Mouse (Mus musculus) adipocyte (in vitro differentiated cells): ENCODE measurements at regions not wholly inside any gene's neighbourhood (a gene's known extent, or its start where the extent isn't known, plus 50 kb on each side); places are given as distances from the start of the nearest gene placed in this dataset.

Experiments used
- DNase-seq: peaks from one replicate; pipeline ENCODE4 v3.0.0-alpha.2; 2016; ENCODE audit warnings: low spot score

- DNase-seq = no peak
Observed at GRCm38 (mm10) chr3:148158533-148158932, 831.8 kb downstream of the Adgrl2 start.

- no peak for DNase-seq
Observed at GRCm38 (mm10) chr3:148143776-148144175, 846.6 kb downstream of the Adgrl2 start.

- no peak for DNase-seq
Observed at GRCm38 (mm10) chr3:148136791-148137251, 853.5 kb downstream of the Adgrl2 start.

- no peak for DNase-seq
Observed at GRCm38 (mm10) chr3:148134646-148135045, 855.7 kb downstream of the Adgrl2 start.

DNA sequence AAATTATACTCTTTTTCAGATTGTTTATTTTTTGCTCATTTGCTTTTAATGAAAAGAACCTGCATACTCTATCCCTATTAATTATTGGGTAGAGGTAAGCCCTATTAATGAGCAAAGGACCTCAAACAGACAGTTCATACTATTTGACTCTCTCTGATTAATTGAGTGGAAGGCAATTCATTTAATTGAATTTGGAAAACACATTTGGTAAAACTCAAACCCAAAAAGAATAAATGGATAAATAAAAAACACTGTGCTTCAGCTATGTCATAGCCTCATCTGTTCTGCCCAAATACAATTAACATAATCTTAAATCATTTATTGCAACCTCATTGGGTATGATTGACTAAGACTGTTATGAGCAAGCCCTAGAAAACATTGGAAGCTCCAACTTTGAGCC is 874.8 kb downstream of the Adgrl2 start:
- no peak for DNase-seq

DNA sequence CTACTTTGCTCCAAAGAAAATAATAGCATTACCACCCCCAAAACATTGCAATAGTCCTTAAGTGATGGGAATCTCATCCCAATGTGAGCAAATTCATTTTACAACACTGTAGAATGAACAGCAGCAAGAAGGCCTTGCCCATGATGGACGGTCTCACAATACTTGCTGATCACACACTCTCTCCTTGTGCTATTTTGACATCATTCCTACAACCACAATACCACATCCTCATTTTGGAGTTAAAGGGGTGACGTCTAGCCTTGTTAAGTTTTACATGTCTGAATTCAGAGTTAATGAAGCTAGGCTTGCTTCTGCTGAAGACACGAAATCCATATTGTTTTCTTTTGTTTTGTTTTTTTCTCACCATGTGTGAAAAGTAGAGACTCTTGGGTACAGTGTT is 878.2 kb downstream of the Adgrl2 start:
- DNase-seq = no peak

- no peak for DNase-seq
Observed at GRCm38 (mm10) chr3:148107031-148107430, 883.3 kb downstream of the Adgrl2 start.

DNA sequence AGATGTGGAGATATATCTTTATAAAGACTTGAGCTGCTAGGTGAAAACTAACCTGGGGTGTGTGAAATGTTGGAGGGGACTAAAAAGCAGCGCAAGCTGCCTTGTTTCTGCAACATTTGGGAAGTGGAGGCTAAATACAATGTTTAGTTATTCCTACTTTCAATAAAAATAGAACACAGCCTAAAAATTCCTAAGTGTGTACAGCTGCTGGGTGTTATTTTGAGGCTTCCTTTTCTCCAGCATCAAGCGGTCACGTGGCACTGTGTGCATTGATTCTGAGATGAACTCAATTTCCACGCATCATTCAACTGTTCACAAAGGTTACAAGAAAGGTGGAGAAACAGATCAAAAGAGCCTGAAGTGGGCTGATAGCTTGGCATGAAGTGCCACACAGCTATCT is 896.4 kb downstream of the Adgrl2 start:
- no peak for DNase-seq

DNA sequence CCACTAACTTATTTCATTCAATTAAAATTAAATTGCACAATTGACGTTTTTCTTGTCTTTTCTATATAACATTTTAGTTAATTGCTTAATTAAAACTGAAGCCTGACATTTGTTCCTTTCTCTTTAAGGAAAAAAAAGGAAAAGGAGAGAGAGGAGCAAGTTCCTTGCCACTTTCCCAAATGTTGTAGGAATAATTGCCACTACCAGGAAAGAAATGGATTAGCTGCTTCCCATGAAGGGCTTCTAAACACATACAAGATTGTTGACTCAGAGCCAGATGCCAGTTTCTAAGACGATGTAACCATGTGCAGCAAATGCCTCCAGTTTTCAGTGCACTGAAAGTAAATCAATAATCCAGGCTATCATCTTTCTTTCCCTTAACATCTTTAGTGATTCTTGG is 914.5 kb downstream of the Adgrl2 start:
- peak; percentile 16 for DNase-seq

DNA sequence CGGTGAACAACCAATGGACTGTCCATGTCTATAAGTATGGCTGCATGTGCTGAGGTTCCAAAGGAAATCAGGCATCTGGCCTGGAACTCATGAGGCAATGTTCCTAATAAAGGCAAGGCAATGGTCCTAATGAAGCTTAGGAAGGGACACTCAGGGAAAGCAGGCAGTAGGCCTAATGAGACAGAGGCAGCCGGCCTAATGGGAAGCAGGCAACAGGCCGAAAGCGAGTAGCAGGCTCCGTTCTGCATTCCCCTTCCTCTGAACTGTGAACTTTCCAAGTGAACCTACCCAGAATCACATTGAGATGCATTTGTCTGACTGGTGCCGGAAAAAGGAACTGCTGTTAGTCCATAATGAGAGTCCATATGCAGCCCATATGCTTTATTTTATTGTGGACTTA is 923.7 kb downstream of the Adgrl2 start:
- no peak for DNase-seq

DNA sequence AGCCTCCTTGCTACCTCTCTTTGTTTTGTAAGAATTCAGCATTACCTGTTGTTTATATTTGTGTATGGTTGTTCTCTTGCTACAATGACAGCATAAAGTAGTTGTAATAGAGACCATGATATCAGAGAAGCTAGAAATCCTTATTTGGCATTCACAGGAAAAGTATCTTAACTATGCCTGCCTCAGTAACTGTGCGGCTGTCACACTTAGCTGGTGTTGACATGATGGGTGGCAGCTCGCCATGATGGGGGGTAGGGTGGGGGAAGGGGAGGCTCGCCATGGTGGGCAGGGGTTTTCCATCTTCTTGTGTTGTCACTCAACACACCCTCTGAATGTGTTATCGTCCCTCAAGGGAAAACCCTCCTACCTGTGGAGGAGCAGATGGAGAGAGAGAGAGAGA is 934.3 kb downstream of the Adgrl2 start:
- DNase-seq = no peak

- no peak for DNase-seq
Observed at GRCm38 (mm10) chr3:148052516-148052915, 937.8 kb downstream of the Adgrl2 start.

DNA sequence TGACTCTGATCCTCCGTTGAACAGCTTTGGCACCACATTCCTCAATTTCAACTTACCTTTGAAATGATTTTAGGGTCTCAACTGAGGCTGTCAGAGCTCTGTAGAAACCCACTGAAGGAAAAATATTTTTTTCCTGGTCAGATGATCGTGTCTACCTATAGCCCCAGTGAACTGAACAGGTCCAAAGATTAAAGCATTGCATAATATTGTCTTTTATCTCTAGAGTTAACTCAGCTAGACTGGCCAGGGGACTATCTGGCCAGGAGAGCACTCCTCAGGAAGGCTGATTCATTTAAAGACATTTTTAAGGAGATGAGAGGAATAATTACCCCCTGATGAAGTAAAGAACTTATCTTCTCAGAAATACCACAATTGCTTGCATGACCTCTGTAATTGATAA is 942.1 kb downstream of the Adgrl2 start:
- no peak for DNase-seq

DNA sequence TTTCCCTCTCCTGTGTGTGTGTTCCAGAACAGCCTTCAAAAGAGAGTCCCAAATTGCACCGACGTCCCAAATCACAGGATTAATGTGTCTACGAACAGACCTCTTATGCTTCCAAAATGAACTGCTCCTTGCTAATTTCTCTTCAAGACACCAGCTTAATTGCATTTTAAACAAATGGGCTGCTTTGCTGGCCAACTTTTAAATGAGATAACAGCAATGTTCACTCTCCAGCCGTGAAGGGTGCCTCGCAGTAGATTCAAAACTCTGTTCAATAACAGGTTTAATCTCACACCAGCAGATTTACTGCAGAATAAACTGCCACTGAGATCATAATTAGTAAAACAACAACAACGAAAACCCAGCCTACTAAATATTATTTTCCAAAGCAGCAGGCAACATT is 957.8 kb downstream of the Adgrl2 start:
- DNase-seq = no peak

DNA sequence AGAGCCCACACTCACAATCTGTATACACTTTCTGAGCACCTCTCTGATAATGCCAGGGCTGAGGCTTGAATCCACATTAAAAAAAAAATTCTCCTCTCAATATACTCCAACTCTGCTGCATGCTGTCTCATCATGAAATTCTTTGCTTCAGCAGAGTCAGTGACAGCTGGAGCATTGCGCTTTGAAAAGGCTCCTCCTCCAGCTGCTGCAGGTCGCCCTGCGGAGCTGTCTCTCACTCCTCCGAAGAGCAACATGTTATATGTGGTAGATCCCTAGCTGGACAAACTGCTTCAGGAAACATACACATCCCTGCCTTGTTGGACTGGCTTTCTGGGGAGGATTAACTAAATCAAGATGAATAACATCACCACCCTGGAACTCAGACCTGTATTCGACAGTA is 984.5 kb downstream of the Adgrl2 start:
- no peak for DNase-seq

GRCm38 (mm10) chr3:148004006-148004405 is 986.3 kb downstream of the Adgrl2 start:
- DNase-seq = no peak

- DNase-seq = no peak
Observed at GRCm38 (mm10) chr3:147999330-147999953, 990.9 kb downstream of the Adgrl2 start.

DNA sequence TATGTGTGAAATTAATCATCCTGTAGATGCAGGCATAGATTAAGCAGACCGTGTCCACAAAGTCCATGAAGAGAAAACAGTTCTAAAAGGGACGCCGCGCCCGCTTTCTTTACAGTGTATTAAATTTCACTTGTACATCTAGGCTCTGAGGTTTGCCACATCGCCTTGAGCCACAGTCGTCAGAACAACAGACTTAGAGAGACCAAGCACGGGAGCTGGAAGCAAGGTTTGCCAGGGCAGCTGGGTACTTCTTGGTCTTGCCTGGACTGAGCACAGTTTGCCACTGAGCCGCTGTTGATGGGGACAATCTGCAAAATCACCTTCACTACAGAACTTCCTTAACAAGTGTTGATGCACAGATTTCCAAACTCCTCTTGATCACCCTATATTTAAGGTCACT is 998.6 kb downstream of the Adgrl2 start:
- DNase-seq = no peak

DNA sequence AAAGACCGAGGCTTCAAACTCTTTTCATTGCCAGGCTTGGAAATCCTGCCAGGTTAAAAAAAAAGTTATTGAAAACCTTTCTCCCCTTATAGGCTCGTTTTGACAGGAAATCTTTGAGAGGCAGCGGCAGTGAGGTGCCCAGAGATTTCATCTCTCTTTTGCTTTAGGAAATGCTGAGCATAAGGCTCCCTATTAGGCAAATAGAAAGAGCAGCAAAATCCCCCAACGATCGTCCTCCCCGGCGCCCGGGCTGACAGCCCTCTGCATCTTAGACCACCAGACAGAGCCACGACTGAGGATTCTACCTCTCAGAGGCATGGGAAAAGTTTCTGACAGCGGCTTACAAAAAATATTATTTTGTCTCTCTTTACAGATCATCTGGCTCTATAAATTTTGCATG is 999.5 kb downstream of the Adgrl2 start:
- no peak for DNase-seq

DNA sequence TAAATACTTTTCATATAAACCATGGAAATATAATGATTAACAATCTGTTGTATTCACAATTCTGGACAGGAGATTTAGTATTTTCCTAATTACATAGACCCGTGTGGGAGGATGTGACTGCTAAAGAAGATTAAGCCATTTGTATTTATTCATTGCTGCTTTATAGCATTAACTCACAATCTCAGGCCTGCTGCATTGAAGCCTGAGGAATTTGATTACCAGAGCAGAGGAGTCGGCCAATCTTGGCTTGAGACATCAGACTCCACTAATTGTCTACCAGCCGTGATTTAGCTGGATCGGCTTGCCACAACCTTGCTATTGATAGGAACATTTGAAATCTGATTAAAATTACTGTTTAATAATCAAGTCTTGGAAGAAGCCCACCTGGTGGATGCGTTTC is 1007.5 kb downstream of the Adgrl2 start:
- DNase-seq = no peak

DNA sequence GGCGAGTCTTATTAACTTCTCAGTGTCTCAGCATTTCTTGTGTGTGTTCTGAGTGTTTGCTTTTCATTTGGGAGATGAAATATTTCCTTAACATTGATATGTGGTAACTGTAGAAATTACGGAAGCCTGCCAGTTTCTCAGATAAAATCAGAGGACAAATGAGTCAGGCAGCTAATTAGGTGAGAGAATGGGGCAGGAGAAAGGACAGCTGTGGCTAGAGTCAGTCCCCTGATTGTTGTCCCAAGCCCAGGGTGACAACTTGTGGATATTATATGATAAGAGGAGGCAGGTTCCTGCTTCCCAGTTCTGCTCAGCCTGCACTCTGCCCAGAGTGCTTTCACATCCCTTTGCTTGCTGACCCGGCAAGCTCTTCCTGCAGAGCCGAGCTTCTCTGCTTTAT is 1008.7 kb downstream of the Adgrl2 start:
- no peak for DNase-seq

DNA sequence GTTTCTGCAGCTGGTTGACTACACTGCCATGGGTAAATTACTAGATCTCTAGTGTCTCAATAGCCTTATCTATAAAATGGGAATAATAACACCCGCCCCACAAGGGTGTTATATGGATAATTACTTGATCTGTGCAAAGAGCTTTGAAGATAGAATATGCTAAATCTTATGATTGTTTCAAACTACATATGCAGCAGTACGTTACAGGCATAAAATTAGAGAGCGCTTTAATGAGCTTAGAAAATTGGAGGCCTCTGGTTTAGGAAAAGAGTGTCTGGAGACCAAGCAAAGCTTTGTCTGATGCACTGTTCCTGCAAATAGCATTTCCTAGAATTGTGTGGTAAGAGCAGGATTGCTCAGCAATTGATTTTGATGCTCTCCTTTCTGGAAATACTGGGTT is 1013.8 kb downstream of the Adgrl2 start:
- no peak for DNase-seq

DNA sequence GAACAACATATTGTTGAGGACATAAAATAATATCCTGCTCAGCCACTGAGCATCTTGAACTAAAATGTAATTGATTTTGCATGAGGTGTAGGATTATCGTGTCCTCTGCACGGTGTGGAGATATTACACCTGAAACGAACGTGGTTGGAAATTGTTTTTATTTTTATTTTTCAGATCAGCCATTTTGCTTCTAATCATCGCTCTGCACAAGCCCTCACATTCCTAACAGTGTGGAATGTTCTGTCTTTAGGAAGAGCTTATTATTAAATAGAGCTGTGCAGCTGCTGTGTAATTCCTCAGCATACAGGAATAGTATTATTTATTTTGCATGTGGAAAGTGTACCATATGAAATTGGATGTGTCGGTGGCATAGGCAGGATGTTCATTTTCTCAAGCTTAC is 1014.3 kb downstream of the Adgrl2 start:
- no peak for DNase-seq

GRCm38 (mm10) chr3:147975500-147975899 is 1014.9 kb downstream of the Adgrl2 start:
- no peak for DNase-seq

DNA sequence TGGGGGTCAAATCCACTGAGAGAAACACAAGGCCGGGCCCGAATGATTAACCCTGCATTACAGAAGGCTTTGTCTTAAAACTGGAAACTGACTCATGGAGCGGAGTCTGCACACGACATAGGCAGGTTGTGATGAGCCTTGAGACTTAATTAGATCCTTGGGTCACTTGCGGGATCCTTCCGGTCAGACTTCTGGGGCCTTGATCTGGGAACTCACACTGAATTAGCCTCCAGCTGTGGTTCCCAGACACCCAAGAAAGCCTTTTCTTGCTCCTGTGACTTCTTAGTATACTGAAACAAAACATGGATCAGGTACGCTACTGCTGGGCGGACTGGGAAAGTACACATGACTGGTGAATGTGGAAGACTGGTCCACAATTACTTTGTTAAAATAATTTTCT is 1015.8 kb downstream of the Adgrl2 start:
- no peak for DNase-seq
